Mouse (Mus musculus) neural tube, embryonic 13.5 days (tissue): ENCODE results near the gene Vrk1. TPM values are rescaled to one million over a fixed set of nuclear protein-coding genes. Genes with fewer than 3 reads are reported as not detected.

Experiments
- ATAC-seq: fragments of 200-750 bp; cut with Nextera tagmentation; 2 replicates; pipeline ENCODE4 v1.8.0; 2017; ENCODE audit warnings: low read depth, mild to moderate bottlenecking, moderate TSS enrichment, moderate library complexity
- H3K27ac ChIP-seq: fragments of 300-500 bp; sonication (generic); replicated peaks from 2 replicates; pipeline ENCODE4 v1.5.1; 2015; ENCODE audit warnings: moderate library complexity, mild to moderate bottlenecking, inconsistent platforms
- H3K27me3 ChIP-seq: fragments of 300-500 bp; sonication (generic); 2 replicates; pipeline ENCODE4 v1.6.1; 2015; ENCODE audit warnings: mild to moderate bottlenecking, inconsistent platforms
- H3K36me3 ChIP-seq: fragments of 300-500 bp; sonication (generic); 2 replicates; pipeline ENCODE4 v1.6.1; 2015; ENCODE audit warnings: mild to moderate bottlenecking, inconsistent platforms
- H3K4me1 ChIP-seq: fragments of 300-500 bp; sonication (generic); replicated peaks from 2 replicates; pipeline ENCODE4 v1.6.1; 2015; ENCODE audit warnings: inconsistent platforms
- H3K4me2 ChIP-seq: fragments of 300-500 bp; sonication (generic); 2 replicates; pipeline ENCODE4 v1.6.1; 2015; ENCODE audit warnings: inconsistent platforms, mild to moderate bottlenecking, moderate library complexity
- H3K4me3 ChIP-seq: fragments of 300-500 bp; sonication (generic); 2 replicates; pipeline ENCODE4 v1.5.1; 2015; ENCODE audit warnings: mild to moderate bottlenecking, inconsistent platforms
- H3K9ac ChIP-seq: fragments of 300-500 bp; sonication (generic); 2 replicates; pipeline ENCODE4 v1.6.1; 2015; ENCODE audit warnings: moderate library complexity, mild to moderate bottlenecking, inconsistent platforms
- H3K9me3 ChIP-seq: fragments of 300-500 bp; sonication (generic); 2 replicates; pipeline ENCODE4 v1.6.1; 2016; ENCODE audit warnings: inconsistent platforms
- WGBS: fragments of 180-500 bp; shearing (Covaris S2); methylation state at CpG from one replicate; pipeline ENCODE4 v1.1.7; 2015; 5-methylcytosine and 5-hydroxymethylcytosine counted together
- polyA plus RNA-seq: library from polyadenylated mRNA; unstranded; fragments of >200 nt; fragmentation: Nextera tagmentation; extraction: Ambion mirVana; gene quantifications from 2 replicates; pipeline ENCODE4 v1.2.1, GENCODE M21; 2015

Vrk1 gene
- 36.4 and 37.7 TPM in 2 replicates for polyA plus RNA-seq

DNA sequence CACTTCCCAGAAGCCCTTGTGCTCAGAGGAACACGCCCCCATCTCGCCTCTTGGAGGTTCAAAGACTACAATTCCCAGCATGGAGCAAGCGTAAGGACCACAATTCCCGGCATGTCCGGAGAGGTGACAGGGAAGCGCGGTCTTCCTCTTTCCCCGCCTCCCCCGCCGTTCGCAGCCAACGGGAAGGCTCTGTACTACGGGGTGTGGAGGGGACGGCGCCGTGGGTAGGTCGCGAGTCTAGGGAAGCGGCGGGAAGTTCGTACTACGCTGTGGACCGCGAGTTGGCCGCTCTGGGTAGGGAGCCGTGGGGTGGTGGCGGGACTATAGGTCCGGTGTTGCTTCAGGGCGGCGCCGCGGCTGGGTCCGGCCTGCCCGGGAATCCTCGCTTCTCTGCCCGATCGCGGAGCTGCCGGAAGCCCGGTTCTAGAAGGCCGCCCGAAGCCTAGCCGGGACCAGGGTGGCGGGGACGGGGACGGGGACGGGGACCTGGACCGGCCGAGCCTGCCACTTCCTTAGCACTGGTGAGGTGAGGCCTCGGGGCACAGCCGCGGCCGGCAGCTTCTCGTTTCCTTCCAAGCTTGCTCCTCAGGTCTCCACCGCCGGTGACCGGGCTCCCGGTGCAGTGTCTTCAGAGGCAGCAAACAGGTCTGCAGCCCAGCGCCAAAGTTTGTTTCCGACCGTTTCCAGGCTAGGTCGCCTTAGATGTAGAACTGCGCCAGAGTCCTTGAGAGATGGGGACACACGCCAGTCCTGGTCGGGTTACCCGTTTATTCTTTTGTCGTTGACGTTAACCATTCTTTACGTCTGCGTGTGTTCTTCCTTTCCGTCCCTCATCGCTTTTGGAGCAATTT is at the start of gene Vrk1:
TSS of gene Vrk1 (plus strand) at position 164 of the 851 bp plus-strand sequence.
- Histone ChIP-seq H3K4me2 (peak within 1 kb of the TSS; percentile 95), H3K4me3 (peak within 1 kb of the TSS; percentile 90), H3K27ac (peak within 1 kb of the TSS; percentile 35), H3K36me3 (no peaks in the 10 kb centered on the region), H3K4me1 (peaks cover 12% of the 10 kb centered on the region), H3K9ac (peak within 1 kb of the TSS; percentile 75), H3K27me3 (no peaks in the 10 kb centered on the region), H3K9me3 (no peaks in the 10 kb centered on the region)
- ATAC-seq = peak; percentile 100
- 2% methylated on average over 72 of the region's 72 CpGs for WGBS

DNA sequence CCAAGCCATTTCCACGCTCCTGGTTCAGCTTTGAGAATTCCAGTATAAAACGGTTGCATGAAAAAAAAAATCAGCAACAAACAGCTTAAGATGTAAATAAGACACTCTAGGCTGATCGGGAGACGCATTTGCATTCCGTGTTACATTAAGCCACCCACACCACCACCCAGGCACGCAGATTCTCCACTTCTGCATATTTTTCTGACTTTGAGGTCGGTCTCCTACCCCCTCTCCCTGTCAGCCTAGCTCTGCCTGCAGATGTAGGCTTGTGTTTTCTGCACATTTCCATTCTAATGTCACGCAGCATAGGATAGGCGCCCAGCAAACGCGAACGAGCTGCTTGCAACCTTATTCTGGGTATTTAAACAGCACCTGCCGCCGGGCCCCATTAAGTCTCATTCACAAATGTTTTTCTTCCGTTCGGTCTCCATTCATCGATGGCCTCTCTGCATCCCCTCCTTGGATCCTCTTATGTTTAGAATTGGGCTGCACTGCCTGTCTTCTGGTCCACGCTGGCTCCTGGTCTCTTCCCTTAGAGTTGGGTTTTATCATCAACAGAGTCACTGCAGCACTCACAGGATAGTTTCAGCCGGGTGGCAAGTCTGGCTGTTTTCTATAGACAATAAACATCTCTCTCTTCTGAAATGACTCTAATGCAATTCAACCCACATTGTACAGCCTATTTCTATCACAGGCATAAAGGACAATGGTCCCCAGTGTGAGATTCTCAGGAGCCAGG is 49.3 kb upstream of the Vrk1 start:
- Histone ChIP-seq H3K4me1 (peaks cover 58% of the 10 kb centered on the region), H3K9ac (peak overlapping the region; percentile 59), H3K9me3 (no peaks in the 10 kb centered on the region), H3K27ac (peak overlapping the region; percentile 92), H3K4me3 (peak overlapping the region; percentile 8; the same call in 1 of the 2 replicates), H3K27me3 (peaks cover 4% of the 10 kb centered on the region; the same call in 1 of the 2 replicates), H3K36me3 (no peaks in the 10 kb centered on the region), H3K4me2 (peak overlapping the region; percentile 48)
- WGBS = 8% methylated on average over 19 of the region's 19 CpGs
- no peak for ATAC-seq

DNA sequence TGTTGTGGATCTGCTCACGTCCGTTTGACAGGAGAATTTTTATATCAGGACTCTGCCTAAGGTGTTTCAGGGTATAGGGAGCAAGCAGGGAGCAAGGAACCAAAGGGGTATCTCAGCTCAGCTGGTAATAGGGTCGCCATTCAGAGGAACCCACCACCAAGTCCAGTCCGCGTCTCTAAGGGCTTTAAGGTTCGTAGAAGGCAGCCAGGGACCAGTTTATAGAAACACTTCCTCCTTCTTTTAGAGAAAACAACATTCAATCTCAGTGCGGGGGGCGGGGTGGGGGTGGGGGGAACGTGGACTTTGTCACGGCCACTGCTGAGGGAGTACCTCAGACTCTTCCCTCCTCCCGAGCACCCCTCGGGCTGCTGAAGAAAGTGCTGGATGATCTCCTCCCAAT is 48.4 kb upstream of the Vrk1 start:
- H3K9me3 ChIP-seq = no peaks in the 10 kb centered on the region
- peaks cover 4% of the 10 kb centered on the region; the same call in 1 of the 2 replicates for H3K27me3 ChIP-seq
- H3K27ac ChIP-seq = peak overlapping the region; percentile 71
- H3K36me3 ChIP-seq = no peaks in the 10 kb centered on the region
- H3K4me3 ChIP-seq = 0 out of 2 replicates have a peak overlapping the region, but pooled peaks have one; percentile 8
- H3K9ac ChIP-seq = peak overlapping the region; percentile 8; the same call in 1 of the 2 replicates
- peaks cover 49% of the 10 kb centered on the region for H3K4me1 ChIP-seq
- H3K4me2 ChIP-seq = peak overlapping the region; percentile 80
- ATAC-seq = no peak
- WGBS = 5% methylated on average over 12 of the region's 12 CpGs

DNA sequence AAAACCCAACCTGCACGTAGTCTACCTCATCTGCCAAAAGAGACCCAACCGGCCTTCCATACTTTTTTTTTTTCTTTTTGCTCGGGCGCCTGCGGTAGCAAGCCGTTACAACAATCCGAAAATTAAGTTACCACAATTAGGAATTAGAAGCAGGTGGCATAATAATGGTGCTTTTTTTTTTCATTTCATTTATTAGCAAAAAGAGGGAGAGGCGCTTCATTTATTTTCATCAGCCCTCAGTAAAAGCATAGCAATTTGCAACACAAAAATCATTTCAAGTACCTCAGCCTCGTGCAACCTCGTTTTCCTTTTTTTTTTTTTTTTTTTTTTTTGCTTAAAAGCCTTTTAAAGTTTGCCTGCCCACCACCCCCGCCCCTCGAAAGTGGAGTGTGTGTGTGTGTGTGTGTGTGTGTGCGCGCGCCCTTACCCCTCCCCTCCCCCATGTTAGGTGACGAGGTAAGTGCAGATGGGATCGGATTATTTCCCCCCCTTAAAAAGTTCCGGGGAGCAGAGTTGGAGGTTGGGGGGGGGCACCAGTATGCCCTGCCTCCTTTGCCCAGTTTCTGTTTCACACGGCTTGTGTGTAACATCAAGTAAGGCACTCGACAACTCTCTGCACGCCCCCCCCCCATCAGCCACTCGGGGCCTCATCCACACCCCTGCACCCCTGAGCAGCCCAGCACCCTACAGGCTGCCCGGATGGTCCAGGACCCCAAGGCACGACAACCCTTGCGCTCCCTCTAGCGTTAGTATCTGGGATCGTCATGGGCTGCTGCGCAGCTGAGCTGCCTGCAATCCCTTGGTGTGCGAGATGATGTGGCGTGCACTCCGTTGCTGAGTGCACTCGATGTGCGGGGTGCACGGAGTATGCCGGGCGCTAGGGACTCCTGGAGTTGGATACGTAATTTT is 47.7 kb upstream of the Vrk1 start:
- peak; percentile 94 for ATAC-seq
- Histone ChIP-seq H3K4me2 (peak overlapping the region; percentile 80), H3K36me3 (no peaks in the 10 kb centered on the region), H3K27ac (peak overlapping the region; percentile 71), H3K27me3 (peaks cover 4% of the 10 kb centered on the region; the same call in 1 of the 2 replicates), H3K9ac (peak overlapping the region; percentile 67), H3K9me3 (no peaks in the 10 kb centered on the region), H3K4me3 (peak overlapping the region; percentile 43), H3K4me1 (peaks cover 56% of the 10 kb centered on the region)
- WGBS = under 1% methylated on average over 37 of the region's 37 CpGs

DNA sequence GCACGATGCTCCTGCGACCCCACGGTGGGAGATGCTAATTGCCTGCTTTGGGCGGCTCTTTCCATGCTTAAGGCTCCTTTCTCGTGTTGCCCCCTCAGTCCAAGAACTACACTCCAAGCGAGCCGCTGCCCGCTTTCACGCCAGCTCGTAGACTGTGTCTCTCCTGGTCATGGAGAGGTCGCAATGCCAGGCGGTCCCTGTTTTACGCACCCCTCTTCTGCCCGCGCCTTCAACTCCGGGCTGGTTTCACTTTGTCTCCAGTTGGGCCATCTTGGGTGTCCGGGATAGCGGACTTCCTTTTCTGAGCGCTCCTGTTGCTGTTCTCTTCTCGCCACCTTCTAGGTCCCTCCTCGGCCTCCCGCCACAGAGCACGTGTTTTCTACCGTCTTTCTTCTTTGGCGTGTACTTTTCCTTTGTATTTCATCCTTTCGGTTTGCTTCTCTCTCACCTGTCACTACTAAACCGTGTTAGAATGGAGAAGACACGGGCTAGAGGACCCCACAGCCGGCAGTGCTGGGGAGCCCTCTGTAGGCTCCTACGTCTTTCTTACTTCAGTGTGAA is 46.9 kb upstream of the Vrk1 start:
- peaks cover 4% of the 10 kb centered on the region; the same call in 1 of the 2 replicates for H3K27me3 ChIP-seq
- no peaks in the 10 kb centered on the region for H3K9me3 ChIP-seq
- peak overlapping the region; percentile 43 for H3K4me3 ChIP-seq
- WGBS = 5% methylated on average over 30 of the region's 30 CpGs
- H3K4me1 ChIP-seq = peaks cover 57% of the 10 kb centered on the region
- peak; percentile 48 for ATAC-seq
- H3K27ac ChIP-seq = 0 out of 2 replicates have a peak overlapping the region, but pooled peaks have one; percentile 13
- no peaks in the 10 kb centered on the region for H3K36me3 ChIP-seq
- peak overlapping the region; percentile 80 for H3K4me2 ChIP-seq
- peak overlapping the region; percentile 67 for H3K9ac ChIP-seq

GRCm38 (mm10) chr12:105966887-105967637 is 43.0 kb upstream of the Vrk1 start:
- peaks cover 4% of the 10 kb centered on the region; the same call in 1 of the 2 replicates for H3K27me3 ChIP-seq
- no peaks in the 10 kb centered on the region for H3K36me3 ChIP-seq
- ATAC-seq = no peak
- WGBS = 40% methylated on average over 19 of the region's 19 CpGs
- peaks cover 29% of the 10 kb centered on the region for H3K4me1 ChIP-seq
- H3K27ac ChIP-seq = no peak overlapping the region
- H3K4me2 ChIP-seq = peak overlapping the region; percentile 41; the same call in 1 of the 2 replicates
- H3K9me3 ChIP-seq = no peaks in the 10 kb centered on the region
- no peak overlapping the region for H3K4me3 ChIP-seq
- H3K9ac ChIP-seq = no peak overlapping the region

GRCm38 (mm10) chr12:105967806-105968205 is 42.2 kb upstream of the Vrk1 start:
- H3K9ac ChIP-seq = 0 out of 2 replicates have a peak overlapping the region, but pooled peaks have one; percentile 36
- peak overlapping the region; percentile 41 for H3K4me2 ChIP-seq
- 11% methylated on average over 18 of the region's 18 CpGs for WGBS
- H3K27me3 ChIP-seq = peaks cover 4% of the 10 kb centered on the region; the same call in 1 of the 2 replicates
- peaks cover 23% of the 10 kb centered on the region for H3K4me1 ChIP-seq
- no peaks in the 10 kb centered on the region for H3K9me3 ChIP-seq
- no peak for ATAC-seq
- H3K27ac ChIP-seq = no peak overlapping the region
- H3K36me3 ChIP-seq = no peaks in the 10 kb centered on the region
- H3K4me3 ChIP-seq = 0 out of 2 replicates have a peak overlapping the region, but pooled peaks have one; percentile 12

GRCm38 (mm10) chr12:105971182-105971581 is 38.8 kb upstream of the Vrk1 start:
- no peak overlapping the region for H3K9ac ChIP-seq
- H3K36me3 ChIP-seq = no peaks in the 10 kb centered on the region
- H3K9me3 ChIP-seq = no peaks in the 10 kb centered on the region
- no peak overlapping the region for H3K4me2 ChIP-seq
- no peaks in the 10 kb centered on the region for H3K27me3 ChIP-seq
- WGBS = 57% methylated on average over 7 of the region's 7 CpGs
- H3K4me3 ChIP-seq = no peak overlapping the region
- peaks cover 29% of the 10 kb centered on the region for H3K4me1 ChIP-seq
- ATAC-seq = no peak
- no peak overlapping the region for H3K27ac ChIP-seq

DNA sequence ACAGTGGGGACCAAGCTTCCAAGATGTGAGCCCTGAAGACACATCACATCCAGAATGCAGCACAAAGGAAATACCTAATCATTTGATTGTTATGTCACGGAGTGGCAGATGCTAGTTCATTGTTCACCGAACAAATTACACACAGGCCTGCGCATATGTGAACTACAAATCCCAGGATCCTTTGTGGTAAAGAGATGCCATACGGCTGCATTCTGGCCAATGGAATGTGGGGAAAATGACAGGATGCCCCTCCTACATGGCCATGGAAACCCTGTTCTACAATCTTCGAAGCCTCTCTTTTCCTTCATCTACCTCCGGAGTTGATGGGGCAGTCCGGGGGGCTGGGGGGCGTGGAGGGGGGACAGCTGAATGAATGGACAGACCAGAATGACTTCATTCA is 37.4 kb upstream of the Vrk1 start:
- no peak overlapping the region for H3K4me3 ChIP-seq
- no peak for ATAC-seq
- H3K9ac ChIP-seq = no peak overlapping the region

GRCm38 (mm10) chr12:105973691-105974090 is 36.3 kb upstream of the Vrk1 start:
- H3K27me3 ChIP-seq = no peaks in the 10 kb centered on the region
- H3K9ac ChIP-seq = no peak overlapping the region
- H3K4me1 ChIP-seq = peaks cover 13% of the 10 kb centered on the region
- no peaks in the 10 kb centered on the region for H3K9me3 ChIP-seq
- peak overlapping the region; percentile 74 for H3K27ac ChIP-seq
- ATAC-seq = peak; percentile 79; the same call in 1 of the 2 replicates
- no peak overlapping the region for H3K4me2 ChIP-seq
- no peaks in the 10 kb centered on the region for H3K36me3 ChIP-seq
- no peak overlapping the region for H3K4me3 ChIP-seq
- WGBS = 16% methylated on average over 7 of the region's 9 CpGs

More for the DNA sequence above, 37.4 kb upstream of the Vrk1 start:
- Histone ChIP-seq H3K36me3 (no peaks in the 10 kb centered on the region), H3K4me1 (peaks cover 19% of the 10 kb centered on the region), H3K9me3 (no peaks in the 10 kb centered on the region), H3K4me2 (no peak overlapping the region), H3K27ac (no peak overlapping the region), H3K27me3 (no peaks in the 10 kb centered on the region)
- WGBS = 86% methylated on average over 8 of the region's 8 CpGs
